Mouse (Mus musculus) E14TG2a.4 (cell line): ENCODE measurements at regions not wholly inside any gene's neighbourhood (a gene's known extent, or its start where the extent isn't known, plus 50 kb on each side); places are given as distances from the start of the nearest gene placed in this dataset.

Experiments used
- CTCF ChIP-seq: conservative IDR thresholded peaks from 2 replicates; pipeline ENCODE4 v1.5.1; 2014; ENCODE audit warnings: low read length
- POU5F1 ChIP-seq: IDR thresholded peaks from 2 replicates; pipeline ENCODE4 v1.6.1; 2014; ENCODE audit warnings: low read length, borderline replicate concordance

DNA sequence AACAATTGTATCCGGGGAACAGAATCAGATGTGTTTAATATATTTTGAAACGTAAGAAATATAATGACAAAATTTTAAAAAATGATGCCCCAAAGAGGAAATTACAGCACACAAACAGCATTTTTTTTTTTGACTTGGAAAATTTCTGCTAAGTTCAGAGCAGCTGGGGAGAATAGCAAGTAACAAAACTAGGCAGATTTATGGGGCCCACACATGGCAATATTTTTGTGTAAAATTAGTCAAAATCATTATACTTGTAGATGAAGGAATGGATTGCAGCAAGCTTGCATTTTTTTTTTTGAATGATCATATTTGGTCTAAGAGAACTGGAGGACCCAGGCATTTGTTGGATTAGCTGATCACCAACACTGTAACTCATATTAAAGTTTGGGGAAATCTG is 189.4 kb downstream of the Map2k6 start:
- no peak for TF ChIP-seq CTCF
- no peak for TF ChIP-seq POU5F1
